Mouse (Mus musculus): ENCODE measurements around the gene Tbc1d17.

Gene Tbc1d17

GRCm38 (mm10) chr7:44821666-44822448, 27.0 kb downstream of the Tbc1d17 start:
- DNase-seq = no peak

GRCm38 (mm10) chr7:44820525-44820924, 28.4 kb downstream of the Tbc1d17 start:
- no peak for DNase-seq

GRCm38 (mm10) chr7:44819863-44820262, 29.0 kb downstream of the Tbc1d17 start:
- no peak for DNase-seq

- DNase-seq = no peak
Measured at GRCm38 (mm10) chr7:44819391-44819790, 29.5 kb downstream of the Tbc1d17 start.

GRCm38 (mm10) chr7:44818751-44819235, 30.1 kb downstream of the Tbc1d17 start:
- peak; percentile 51 to 54 for DNase-seq

GRCm38 (mm10) chr7:44818164-44818563, 30.7 kb downstream of the Tbc1d17 start:
- no peak for DNase-seq

GRCm38 (mm10) chr7:44817441-44817840, 31.4 kb downstream of the Tbc1d17 start:
- no peak for DNase-seq

GRCm38 (mm10) chr7:44816470-44817021, 32.3 kb downstream of the Tbc1d17 start, which contains the start of gene Atf5:
Gene Atf5 (minus strand): TSS chr7:44816658.
- peak in 1 of 2 experiments; percentile 43 for DNase-seq

GRCm38 (mm10) chr7:44815721-44816469, 33.0 kb downstream of the Tbc1d17 start, which contains the start of the genes Nup62 and Il4i1:
Gene Nup62 (plus strand): TSS chr7:44816088.
Gene Il4i1 (plus strand): TSS chr7:44816387.
- peak; percentile 98 for DNase-seq

- DNase-seq = no peak
Measured at GRCm38 (mm10) chr7:44814952-44815553, 33.8 kb downstream of the Tbc1d17 start.

GRCm38 (mm10) chr7:44814423-44814822, 34.5 kb downstream of the Tbc1d17 start:
- DNase-seq = no peak

GRCm38 (mm10) chr7:44813985-44814384, 34.9 kb downstream of the Tbc1d17 start:
- no peak for DNase-seq

- DNase-seq = no peak
Measured at GRCm38 (mm10) chr7:44812651-44813325, 36.1 kb downstream of the Tbc1d17 start.

GRCm38 (mm10) chr7:44810819-44811557, 37.9 kb downstream of the Tbc1d17 start:
- no peak for DNase-seq

- no peak for DNase-seq
Measured at GRCm38 (mm10) chr7:44810365-44810764, 38.5 kb downstream of the Tbc1d17 start.

GRCm38 (mm10) chr7:44809466-44809865, 39.4 kb downstream of the Tbc1d17 start:
- DNase-seq = no peak

GRCm38 (mm10) chr7:44808927-44809326, 40.0 kb downstream of the Tbc1d17 start:
- DNase-seq = no peak

GRCm38 (mm10) chr7:44792781-44793180, 56.1 kb downstream of the Tbc1d17 start:
- DNase-seq = no peak

- DNase-seq = no peak
Measured at GRCm38 (mm10) chr7:44790066-44790465, 58.8 kb downstream of the Tbc1d17 start.

GRCm38 (mm10) chr7:44789531-44789930, 59.3 kb downstream of the Tbc1d17 start:
- no peak for DNase-seq

All from cerebellum, postnatal 36 days (tissue).